Comparison of ENCODE assay signal across 28 mouse cellular contexts in genomic region chr6:55482471-55482870, GRCm38 (mm10). TPM values are rescaled to one million over a fixed set of nuclear protein-coding genes. Genes with fewer than 3 reads are reported as not detected.
DNase-seq lines count a peak whose midpoint lies in the region; ATAC-seq and TF ChIP-seq lines count a peak whose summit lies in the region.
"Had no signal": no experiment of that assay in that cellular context is flagged by ENCODE, and none has a peak within 500 bp of the region (broad histone marks: within the 10 kb centered on the region; RNA-seq: fewer than 3 reads in every experiment).

No protein-coding gene starts in this region.

- DNase-seq in gastrocnemius, adult 2 months, result no peak
- DNase-seq in gastrocnemius, postnatal 14 days, result no peak
- DNase-seq in liver, adult 2 months (ENCODE audit: extremely low read depth, low read depth, low spot score), result peak; percentile 58
- DNase-seq in NIH3T3 (ENCODE audit: low read depth), result peak; percentile 42
- peak; percentile 96 for DNase-seq in adipocyte (ENCODE audit: low spot score)
- DNase-seq in thymus, postnatal 4 days, result no peak
- no peak for DNase-seq in B cell, adult 2 months
- DNase-seq: adrenal gland, postnatal 14 days; cerebellum, adult 8-10 months; cerebellum, postnatal 36 days; embryo, embryonic 11 days; gastrocnemius, postnatal 36 days; heart, postnatal 36 days; kidney, postnatal 36 days; layer of hippocampus, postnatal 36 days; midbrain, embryonic 14.5 days; thymus, postnatal 14 days had no signal

- TF ChIP-seq CTCF in gastrocnemius, adult 2 months (IDR thresholded peaks at IDR 0.05), result no peak
- TF ChIP-seq CTCF in liver, adult 2 months (IDR thresholded peaks at IDR 0.05; ENCODE audit: low read depth, low read length), result no peak

- peak overlapping the region; percentile 46; the same call in 1 of the 2 replicates for H3K27ac ChIP-seq in gastrocnemius, adult 2 months
- no peak overlapping the region for H3K27ac ChIP-seq in liver, adult 2 months (replicated peaks; ENCODE audit: insufficient read depth, low read depth, low read length)
- H3K27ac ChIP-seq in liver, embryonic 12.5 days, result no peak overlapping the region
- H3K27ac ChIP-seq: embryonic facial prominence, embryonic 13.5 days; heart, embryonic 15.5 days; hindbrain, embryonic 15.5 days; limb, embryonic 13.5 days; liver, embryonic 14.5 days; lung, embryonic 15.5 days had no signal

- WGBS in liver, adult 2 months, result 48% methylated on average over 1 of the region's 1 CpGs
- 55% methylated on average over 1 of the region's 1 CpGs for WGBS in liver, embryonic 12.5 days (ENCODE audit: insufficient replicate concordance)

- H3K4me3 ChIP-seq in gastrocnemius, adult 2 months, result no peak overlapping the region
- no peak overlapping the region for H3K4me3 ChIP-seq in liver, adult 2 months (ENCODE audit: insufficient read depth, low read depth, low read length)
- H3K4me3 ChIP-seq in liver, embryonic 12.5 days, result no peak overlapping the region
- H3K4me3 ChIP-seq: embryonic facial prominence, embryonic 13.5 days; erythroblast, embryonic 14.5 days; heart, embryonic 15.5 days; hindbrain, embryonic 15.5 days; limb, embryonic 13.5 days; lung, embryonic 15.5 days; myocyte; neural tube, embryonic 13.5 days had no signal

- H3K79me2 ChIP-seq in liver, adult 2 months (ENCODE audit: control insufficient read depth, insufficient read depth, low read length), result no peaks in the 10 kb centered on the region

- H3K4me1 ChIP-seq in liver, adult 2 months (ENCODE audit: control insufficient read depth, insufficient read depth, low read length), result no peaks in the 10 kb centered on the region
- no peaks in the 10 kb centered on the region for H3K4me1 ChIP-seq in liver, embryonic 12.5 days

- no peak overlapping the region for H3K9ac ChIP-seq in liver, adult 2 months (ENCODE audit: low read depth, low read length)
- no peak overlapping the region for H3K9ac ChIP-seq in liver, embryonic 12.5 days
- H3K9ac ChIP-seq: embryonic facial prominence, embryonic 13.5 days; heart, embryonic 15.5 days; hindbrain, embryonic 15.5 days; limb, embryonic 13.5 days; liver, embryonic 14.5 days; lung, embryonic 15.5 days; neural tube, embryonic 13.5 days had no signal

- H3K36me3 ChIP-seq in liver, adult 2 months (ENCODE audit: control insufficient read depth, insufficient read depth, low read length), result no peaks in the 10 kb centered on the region
- no peaks in the 10 kb centered on the region for H3K36me3 ChIP-seq in liver, embryonic 12.5 days
- H3K36me3 ChIP-seq: embryonic facial prominence, embryonic 13.5 days; heart, embryonic 15.5 days; limb, embryonic 13.5 days; lung, embryonic 15.5 days had no signal

- H3K27me3 ChIP-seq in liver, adult 2 months (ENCODE audit: control insufficient read depth, insufficient read depth, low read length), result no peaks in the 10 kb centered on the region
- no peaks in the 10 kb centered on the region; the same call in 1 of the 2 replicates for H3K27me3 ChIP-seq in liver, embryonic 12.5 days (replicated peaks)
- H3K27me3 ChIP-seq: embryonic facial prominence, embryonic 13.5 days; heart, embryonic 15.5 days; hindbrain, embryonic 15.5 days; limb, embryonic 13.5 days; lung, embryonic 15.5 days; neural tube, embryonic 13.5 days had no signal

- H3K4me2 ChIP-seq in liver, embryonic 12.5 days, result no peak overlapping the region
- H3K4me2 ChIP-seq: embryonic facial prominence, embryonic 13.5 days; heart, embryonic 15.5 days; hindbrain, embryonic 15.5 days; limb, embryonic 13.5 days; lung, embryonic 15.5 days; neural tube, embryonic 13.5 days had no signal

- intact Hi-C loops in gastrocnemius, adult 2 months (cut with DNase I), result no loop called here
- intact Hi-C loops in gastrocnemius, postnatal 14 days (cut with DNase I; ENCODE audit: low total_unique reads), result no loop called here

- ATAC-seq in liver, embryonic 12.5 days, result no peak
- ATAC-seq: intestine, embryonic 16.5 days had no signal

- no peaks in the 10 kb centered on the region for H3K9me3 ChIP-seq in liver, embryonic 12.5 days (replicated peaks)
- H3K9me3 ChIP-seq: embryonic facial prominence, embryonic 13.5 days; heart, embryonic 15.5 days; hindbrain, embryonic 15.5 days; limb, embryonic 13.5 days; lung, embryonic 15.5 days; neural tube, embryonic 13.5 days had no signal

- no peak for TF ChIP-seq POLR2A in liver, adult 2 months (IDR thresholded peaks at IDR 0.05; ENCODE audit: extremely low read depth, insufficient read depth, low read length)

RNA-seq across cellular contexts. Expression of gene Adcyap1r1, which starts 30.7 kb away (rescaled TPM):
- under 1 TPM; 0.87 to 0.92 TPM for total RNA-seq in gastrocnemius, adult 2 months (2021)
- total RNA-seq in gastrocnemius, postnatal 14 days (2021), result 1 to 10 TPM; 2.7 to 4.0 TPM
- 0.74 and 2.3 TPM in 2 replicates for total RNA-seq in liver, adult 2 months (2014; rRNA removed)
- polyA plus RNA-seq in liver, adult 2 months (2012; rRNA removed), result 0.75 and 0.78 TPM in 2 replicates
- polyA plus RNA-seq in liver, embryonic 12.5 days (2016; fragmentation: Nextera tagmentation; extraction: Ambion mirVana), result 0.12 and 0.24 TPM in 2 replicates
- polyA plus RNA-seq: erythroblast, embryonic 14.5 days; myocyte had no signal

Comparison
In these comparisons a context has a peak if more than half of its experiments do, and no peak if none do; other contexts are left out.
1. DNase-seq: peak in liver, adult 2 months (single experiment), NIH3T3 (single experiment) and adipocyte (single experiment); none in gastrocnemius, adult 2 months (single experiment), gastrocnemius, postnatal 14 days (single experiment), thymus, postnatal 4 days (single experiment) and B cell, adult 2 months (0 of 2).